11 mouse cellular contexts compared by ENCODE assay signal in the genomic region with DNA sequence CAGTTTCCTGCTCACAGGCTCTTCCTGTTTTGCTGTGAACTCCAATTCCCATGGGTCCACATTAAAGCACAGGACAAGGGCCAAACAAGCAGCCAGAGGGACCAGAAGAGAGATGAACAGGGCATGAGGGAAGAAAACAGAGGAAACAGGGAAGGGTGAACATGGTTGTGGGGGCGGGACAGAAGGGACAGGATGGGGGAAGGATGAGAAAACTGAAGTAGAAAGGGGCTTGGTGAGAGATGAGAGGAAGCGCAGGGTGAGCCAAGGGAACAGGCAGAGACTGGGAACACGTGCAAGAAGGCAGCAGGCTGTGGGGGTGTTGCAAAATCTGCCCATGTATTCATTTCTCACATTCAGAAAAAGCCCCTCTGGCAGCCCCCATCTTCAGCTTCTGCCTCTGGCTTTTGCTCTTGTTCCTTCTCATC. TPM values are rescaled to one million over a fixed set of nuclear protein-coding genes. Genes with fewer than 3 reads are reported as not detected.
DNase-seq lines count a peak whose midpoint lies in the region; ATAC-seq and TF ChIP-seq lines count a peak whose summit lies in the region.
"Had no signal": no experiment of that assay in that cellular context is flagged by ENCODE, and none has a peak within 500 bp of the region (broad histone marks: within the 10 kb centered on the region; RNA-seq: fewer than 3 reads in every experiment).

No protein-coding gene starts in this region.

- H3K4me1 ChIP-seq in spleen, adult 2 months (ENCODE audit: control insufficient read depth, insufficient read depth, insufficient read length): no peaks in the 10 kb centered on the region

- TF ChIP-seq POLR2A in spleen, adult 2 months (IDR thresholded peaks at IDR 0.05; ENCODE audit: low read depth, low read length): no peak

- H3K4me3 ChIP-seq in spleen, adult 2 months (ENCODE audit: extremely low read depth, insufficient read depth, insufficient read length): no peak overlapping the region
- H3K4me3 ChIP-seq: embryonic facial prominence, embryonic 15.5 days; liver, embryonic 15.5 days had no signal

- H3K27me3 ChIP-seq in spleen, adult 2 months (ENCODE audit: control insufficient read depth, insufficient read depth, low read length): no peaks in the 10 kb centered on the region
- H3K27me3 ChIP-seq: embryonic facial prominence, embryonic 15.5 days had no signal

- H3K27ac ChIP-seq in spleen, adult 2 months (ENCODE audit: insufficient read depth, low read length): peak overlapping the region; percentile 33; the same call in 1 of the 2 replicates
- H3K27ac ChIP-seq: embryonic facial prominence, embryonic 15.5 days; liver, embryonic 15.5 days had no signal

- WGBS in spleen, adult 2 months: 52% methylated on average over 3 of the region's 3 CpGs

- no peak for TF ChIP-seq CTCF in spleen, adult 2 months (IDR thresholded peaks at IDR 0.05; ENCODE audit: extremely low read depth, insufficient read depth, insufficient read length, insufficient replicate concordance)

- peak; percentile 34 to 64 for DNase-seq in frontal cortex, adult 2 months (ENCODE audit: extremely low spot score in 1 of 2, low spot score in 1 of 2)
- no peak for DNase-seq in frontal cortex, postnatal 14 days (ENCODE audit: low spot score in 2 of 2)
- DNase-seq in spleen, adult 2 months (ENCODE audit: low read depth in 1 of 2, low spot score in 2 of 2): no peak
- DNase-seq in spleen, postnatal 14 days (ENCODE audit: low spot score in 2 of 2): no peak
- DNase-seq in layer of hippocampus, adult 9-11 months: peak; percentile 79
- peak; percentile 63 for DNase-seq in skeletal muscle tissue, adult 2 months (ENCODE audit: low read depth, low spot score)
- DNase-seq in thymus, postnatal 4 days: no peak

- no peak for ATAC-seq in megakaryocyte, adult 5-6 weeks (ENCODE audit: poor library complexity, severe bottlenecking)
- ATAC-seq: hindbrain, embryonic 16.5 days had no signal

- no peaks in the 10 kb centered on the region for H3K36me3 ChIP-seq in spleen, adult 2 months (ENCODE audit: control insufficient read depth, insufficient read depth, low read length)
- H3K36me3 ChIP-seq: embryonic facial prominence, embryonic 15.5 days; liver, embryonic 15.5 days had no signal

RNA-seq across cellular contexts. Expression of gene Nr1h3, which starts 6.0 kb away (rescaled TPM):
- polyA plus RNA-seq in frontal cortex, adult 2 months (2012; rRNA removed): 7.4 and 8.8 TPM in 2 replicates
- polyA plus RNA-seq in spleen, adult 2 months (2012; rRNA removed): 74.4 and 90.0 TPM in 2 replicates
- total RNA-seq in megakaryocyte, adult 5-6 weeks (2015): 0.45 and 1.9 TPM in 2 replicates
- total RNA-seq in megakaryocyte, adult 5-6 weeks (2017): 1.5 and 2.2 TPM in 2 replicates

RNA-seq across cellular contexts. Expression of gene Acp2, which starts 6.1 kb away (rescaled TPM):
- polyA plus RNA-seq in frontal cortex, adult 2 months (2012; rRNA removed): 30.4 and 35.6 TPM in 2 replicates
- 21.4 and 24.6 TPM in 2 replicates for polyA plus RNA-seq in spleen, adult 2 months (2012; rRNA removed)
- total RNA-seq in megakaryocyte, adult 5-6 weeks (2015): 7.1 and 8.4 TPM in 2 replicates
- total RNA-seq in megakaryocyte, adult 5-6 weeks (2017): 8.0 and 9.0 TPM in 2 replicates

RNA-seq across cellular contexts. Expression of gene Madd, which starts 13.0 kb away (rescaled TPM):
- 142 and 155 TPM in 2 replicates for polyA plus RNA-seq in frontal cortex, adult 2 months (2012; rRNA removed)
- polyA plus RNA-seq in spleen, adult 2 months (2012; rRNA removed): 34.4 and 37.3 TPM in 2 replicates
- 35.4 and 39.7 TPM in 2 replicates for total RNA-seq in megakaryocyte, adult 5-6 weeks (2015)
- 63.6 and 78.7 TPM in 2 replicates for total RNA-seq in megakaryocyte, adult 5-6 weeks (2017)

RNA-seq across cellular contexts. Expression of gene Ddb2, which starts 40.2 kb away (rescaled TPM):
- 37.8 and 39.2 TPM in 2 replicates for polyA plus RNA-seq in frontal cortex, adult 2 months (2012; rRNA removed)
- 16.2 and 18.3 TPM in 2 replicates for polyA plus RNA-seq in spleen, adult 2 months (2012; rRNA removed)
- 7.7 and 8.8 TPM in 2 replicates for total RNA-seq in megakaryocyte, adult 5-6 weeks (2015)
- total RNA-seq in megakaryocyte, adult 5-6 weeks (2017): 7.3 TPM in 2 replicates

RNA-seq across cellular contexts. Expression of gene Pacsin3, which starts 59.2 kb away (rescaled TPM):
- polyA plus RNA-seq in frontal cortex, adult 2 months (2012; rRNA removed): 70.8 and 81.0 TPM in 2 replicates
- polyA plus RNA-seq in spleen, adult 2 months (2012; rRNA removed): 2.2 and 3.8 TPM in 2 replicates
- total RNA-seq in megakaryocyte, adult 5-6 weeks (2015): not detected in 2 replicates
- 0.29 TPM in 1 of 2 replicates, not detected in the other for total RNA-seq in megakaryocyte, adult 5-6 weeks (2017)

Comparison
In these comparisons a context has a peak if more than half of its experiments do, and no peak if none do; other contexts are left out.
1. DNase-seq: peak in frontal cortex, adult 2 months (2 of 2), layer of hippocampus, adult 9-11 months (single experiment) and skeletal muscle tissue, adult 2 months (single experiment); none in frontal cortex, postnatal 14 days (0 of 2), spleen, adult 2 months (0 of 2), spleen, postnatal 14 days (0 of 2) and thymus, postnatal 4 days (single experiment).